Mouse (Mus musculus) liver, embryonic 14.5 days (tissue): ENCODE data around the gene Rbak.

Experiments used
- CTCF ChIP-seq: IDR thresholded peaks from 2 replicates; pipeline ENCODE4 v1.5.1; 2016; ENCODE audit warnings: antibody characterized with exemption, low read depth, control low read depth
- EP300 ChIP-seq: IDR thresholded peaks from 2 replicates; pipeline ENCODE4 v1.6.1; 2016; ENCODE audit warnings: antibody characterized with exemption, low read depth

GRCm38 (mm10) chr5:143175970-143176369 is 4.6 kb downstream of the Rbak start:
- no peak for TF ChIP-seq EP300
- TF ChIP-seq CTCF = no peak
